Mouse (Mus musculus) urinary bladder, postnatal 4 days (tissue): ENCODE measurements around the gene Snd1.

ENCODE experiments used
- DNase-seq, 2 experiments: peaks; one replicate each; pipeline ENCODE4 v3.0.0; 2021 to 2022; ENCODE audit warnings: low spot score in 2 of 2

Snd1 gene

GRCm38 (mm10) chr6:28841569-28841968 lies 366.6 kb downstream of the Snd1 start:
- no peak for DNase-seq

GRCm38 (mm10) chr6:28842375-28843276 lies 367.7 kb downstream of the Snd1 start:
- DNase-seq, result no peak

- DNase-seq, result no peak
Observed at GRCm38 (mm10) chr6:28845610-28846009, 370.7 kb downstream of the Snd1 start.

GRCm38 (mm10) chr6:28847616-28848015 lies 372.7 kb downstream of the Snd1 start:
- DNase-seq, result no peak

- DNase-seq, result no peak
Observed at GRCm38 (mm10) chr6:28848285-28848794, 373.4 kb downstream of the Snd1 start.

- no peak for DNase-seq
Observed at GRCm38 (mm10) chr6:28848891-28849290, 374.0 kb downstream of the Snd1 start.

GRCm38 (mm10) chr6:28849317-28849716 lies 374.4 kb downstream of the Snd1 start:
- DNase-seq, result no peak

GRCm38 (mm10) chr6:28850326-28850900 lies 375.5 kb downstream of the Snd1 start:
- no peak for DNase-seq

GRCm38 (mm10) chr6:28852342-28852741 lies 377.4 kb downstream of the Snd1 start:
- no peak for DNase-seq

GRCm38 (mm10) chr6:28853164-28853563 lies 378.2 kb downstream of the Snd1 start:
- no peak for DNase-seq

GRCm38 (mm10) chr6:28853654-28854053 lies 378.7 kb downstream of the Snd1 start:
- no peak for DNase-seq

GRCm38 (mm10) chr6:28854598-28854997 lies 379.7 kb downstream of the Snd1 start:
- no peak for DNase-seq

GRCm38 (mm10) chr6:28855442-28855841 lies 380.5 kb downstream of the Snd1 start:
- DNase-seq, result no peak

GRCm38 (mm10) chr6:28856789-28857188 lies 381.9 kb downstream of the Snd1 start:
- no peak for DNase-seq

- no peak for DNase-seq
Observed at GRCm38 (mm10) chr6:28857198-28858180, 382.6 kb downstream of the Snd1 start.

- no peak for DNase-seq
Observed at GRCm38 (mm10) chr6:28859094-28859493, 384.2 kb downstream of the Snd1 start.

GRCm38 (mm10) chr6:28860450-28860849 lies 385.5 kb downstream of the Snd1 start:
- DNase-seq, result no peak

- no peak for DNase-seq
Observed at GRCm38 (mm10) chr6:28860922-28861321, 386.0 kb downstream of the Snd1 start.

- no peak for DNase-seq
Observed at GRCm38 (mm10) chr6:28862304-28862703, 387.4 kb downstream of the Snd1 start.

GRCm38 (mm10) chr6:28864684-28865083 lies 389.7 kb downstream of the Snd1 start:
- no peak for DNase-seq

GRCm38 (mm10) chr6:28865112-28865511 lies 390.2 kb downstream of the Snd1 start:
- DNase-seq, result no peak

GRCm38 (mm10) chr6:28866206-28866605 lies 391.3 kb downstream of the Snd1 start:
- no peak for DNase-seq
